Mouse (Mus musculus) layer of hippocampus, adult 18-20 months (tissue): ENCODE data around the gene Mmgt1. TPM values are rescaled to one million over a fixed set of nuclear protein-coding genes. Genes with fewer than 3 reads are reported as not detected.
A peak's percentile ranks its signal among the peaks of the same experiment; 100 is the strongest.

Source experiments
- DNase-seq, 2 experiments: peaks; one replicate each; pipeline ENCODE4 v3.0.0; 2022; ENCODE audit warnings: low spot score in 2 of 2
- long read RNA-seq: library from polyadenylated mRNA; stranded (forward); transcript quantifications from one replicate; pipeline ENCODE4 v2.0.0, GENCODE M21; 2021
- microRNA-seq, 2 experiments: library from miRNA; unstranded; fragments of <30 nt; microRNA quantifications; one replicate each; pipeline ENCODE4 v1.2.0; 2021
- total RNA-seq, 2 experiments: library from RNA; stranded (reverse); gene quantifications; 2 replicates each; pipeline ENCODE4 v1.2.3; 2021

The Mmgt1 gene
- 10 to 100 TPM; 24.7 to 25.6 TPM for total RNA-seq
- long read RNA-seq, full-length matches to known transcripts = 15 of 19 reads
- long read RNA-seq, partial matches to known transcripts = 0 of 19 reads
- long read RNA-seq, other reads (novel, unspliced or antisense) = 4 of 19 reads

DNA sequence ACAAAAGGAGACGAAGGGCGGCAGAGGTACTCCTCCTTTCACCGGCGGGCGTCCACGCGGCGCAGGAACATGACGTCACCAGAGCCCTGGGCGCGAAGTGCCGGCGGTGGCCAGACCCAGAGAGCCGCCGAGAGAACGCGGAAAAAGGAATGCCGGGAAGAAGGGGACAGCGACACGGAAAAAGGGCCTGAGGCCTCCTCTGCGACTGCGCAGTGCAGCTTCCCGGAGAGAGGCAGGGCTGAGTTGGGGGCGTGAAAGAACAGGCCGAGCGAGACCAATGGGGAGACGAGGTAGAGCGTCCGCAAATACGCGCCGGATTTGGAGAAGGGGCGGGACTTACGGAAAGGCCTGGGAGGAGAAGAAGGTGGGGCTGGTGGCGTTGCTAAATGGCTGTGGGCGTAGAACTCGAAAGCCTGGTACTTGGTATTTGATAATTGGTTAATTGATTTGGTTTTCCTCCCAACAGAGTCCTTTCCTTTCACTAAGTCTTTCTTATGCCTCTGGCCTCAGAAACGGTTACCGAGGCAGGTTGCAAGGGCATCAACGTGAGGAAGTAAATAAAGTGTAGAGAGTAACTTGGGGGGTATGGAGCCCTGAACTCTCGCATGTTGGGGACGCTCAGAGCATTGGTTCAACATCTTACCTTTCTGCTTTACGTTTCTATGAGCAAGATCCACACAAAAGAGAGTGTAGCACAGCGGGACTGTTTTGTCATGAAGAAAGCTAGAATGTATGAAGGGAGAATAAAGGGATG is at the start of gene Mmgt1:
Mmgt1 (minus strand) TSS at position 183 of the 754 bp plus-strand sequence.
- DNase-seq = peak; percentile 92 to 94

DNA sequence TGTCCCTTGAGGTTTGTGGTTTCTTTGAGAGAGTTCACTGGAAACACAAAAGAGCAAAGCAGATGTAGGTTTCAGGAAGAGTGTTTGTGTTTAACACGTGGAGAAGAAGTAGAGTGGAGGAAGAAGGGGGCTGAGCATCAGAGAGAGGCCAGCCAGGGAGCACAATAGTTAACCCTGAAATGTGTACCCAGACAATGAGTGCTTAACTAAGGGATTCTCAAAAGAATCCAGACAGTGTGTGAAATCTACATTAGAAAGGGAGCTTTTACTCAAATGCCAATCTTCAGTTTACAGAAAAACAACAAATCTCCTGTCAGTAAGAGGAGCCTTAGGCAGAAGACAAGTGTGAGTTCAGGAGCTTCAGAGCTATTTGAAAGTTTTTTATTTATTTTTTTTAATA is 42.2 kb upstream of the Mmgt1 start:
- no peak for DNase-seq

- no peak for DNase-seq
Observed at GRCm38 (mm10) chrX:56636185-56636584, 38.3 kb upstream of the Mmgt1 start.

GRCm38 (mm10) chrX:56615236-56615635 is 17.4 kb upstream of the Mmgt1 start:
- DNase-seq = no peak

GRCm38 (mm10) chrX:56610318-56610694 is 12.4 kb upstream of the Mmgt1 start:
- DNase-seq = peak in 1 of 2 experiments; percentile 3

DNA sequence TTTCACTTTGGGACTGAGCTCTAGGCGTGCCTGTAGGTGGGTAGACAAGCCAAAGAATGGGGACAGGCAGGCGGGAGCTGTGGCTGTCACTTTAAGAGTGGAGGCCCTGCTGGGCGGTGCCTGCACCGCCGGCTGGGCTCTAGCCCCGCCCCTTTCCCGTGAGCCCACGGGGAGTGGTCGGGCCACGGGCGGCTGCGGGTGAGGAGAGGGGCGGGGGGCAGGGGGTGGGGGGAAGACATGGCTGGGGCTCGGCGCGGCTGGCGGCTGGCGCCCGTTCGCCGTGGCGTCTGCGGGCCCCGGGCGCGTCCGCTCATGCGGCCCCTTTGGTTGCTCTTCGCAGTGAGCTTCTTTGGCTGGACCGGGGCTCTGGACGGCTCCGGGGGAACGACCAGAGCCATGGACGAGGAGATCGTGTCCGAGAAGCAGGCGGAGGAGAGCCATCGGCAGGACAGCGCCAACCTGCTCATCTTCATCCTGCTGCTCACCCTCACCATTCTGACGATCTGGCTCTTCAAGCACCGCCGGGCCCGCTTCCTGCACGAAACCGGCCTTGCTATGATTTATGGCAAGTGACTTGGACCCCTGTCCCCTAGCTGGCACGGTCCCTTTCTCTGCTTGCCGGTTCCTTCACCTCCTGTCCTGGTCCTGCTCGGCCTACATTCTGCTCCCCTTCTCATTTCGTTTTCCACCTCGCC is 11.9 kb upstream of the Mmgt1 start, which contains the start of gene Slc9a6:
Slc9a6 (plus strand) TSS at position 135 of the 695 bp plus-strand sequence.
- peak; percentile 58 to 67 for DNase-seq

GRCm38 (mm10) chrX:56609285-56609622 is 11.4 kb upstream of the Mmgt1 start:
- no peak for DNase-seq

DNA sequence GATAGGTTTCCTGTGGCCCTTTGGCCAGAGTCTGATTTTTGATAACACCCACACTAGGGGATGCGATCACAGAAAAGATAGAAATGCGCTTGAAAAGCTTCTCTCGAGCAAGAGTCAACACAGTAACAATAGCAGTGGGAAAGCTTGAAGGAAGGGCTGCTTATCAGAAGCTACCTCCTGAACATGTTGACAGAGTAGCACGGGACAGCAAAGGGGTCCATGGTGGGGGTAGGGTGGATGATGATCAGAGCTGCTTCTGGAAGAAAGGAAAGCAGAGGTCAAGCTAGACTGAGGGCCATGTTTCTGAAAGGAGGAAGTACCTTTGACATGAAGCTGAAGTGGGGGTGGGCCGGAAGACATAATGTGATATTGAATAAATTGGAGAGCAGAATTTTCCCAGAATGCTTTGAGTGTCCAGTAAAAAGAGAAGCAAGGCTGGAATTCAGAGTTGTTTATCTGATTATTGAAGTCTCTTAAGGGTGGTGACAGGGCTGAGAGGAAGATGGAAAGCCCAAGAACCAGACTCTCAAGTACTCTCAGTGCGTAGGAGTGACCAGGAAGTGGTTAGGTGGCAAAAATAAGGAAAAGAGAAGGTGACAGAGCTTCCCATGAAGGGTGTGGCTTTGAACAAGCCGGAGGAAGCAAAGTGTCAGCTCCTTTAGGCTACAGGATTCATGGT is 9.3 kb upstream of the Mmgt1 start:
- no peak for DNase-seq

GRCm38 (mm10) chrX:56606536-56606935 is 8.7 kb upstream of the Mmgt1 start:
- DNase-seq = no peak

DNA sequence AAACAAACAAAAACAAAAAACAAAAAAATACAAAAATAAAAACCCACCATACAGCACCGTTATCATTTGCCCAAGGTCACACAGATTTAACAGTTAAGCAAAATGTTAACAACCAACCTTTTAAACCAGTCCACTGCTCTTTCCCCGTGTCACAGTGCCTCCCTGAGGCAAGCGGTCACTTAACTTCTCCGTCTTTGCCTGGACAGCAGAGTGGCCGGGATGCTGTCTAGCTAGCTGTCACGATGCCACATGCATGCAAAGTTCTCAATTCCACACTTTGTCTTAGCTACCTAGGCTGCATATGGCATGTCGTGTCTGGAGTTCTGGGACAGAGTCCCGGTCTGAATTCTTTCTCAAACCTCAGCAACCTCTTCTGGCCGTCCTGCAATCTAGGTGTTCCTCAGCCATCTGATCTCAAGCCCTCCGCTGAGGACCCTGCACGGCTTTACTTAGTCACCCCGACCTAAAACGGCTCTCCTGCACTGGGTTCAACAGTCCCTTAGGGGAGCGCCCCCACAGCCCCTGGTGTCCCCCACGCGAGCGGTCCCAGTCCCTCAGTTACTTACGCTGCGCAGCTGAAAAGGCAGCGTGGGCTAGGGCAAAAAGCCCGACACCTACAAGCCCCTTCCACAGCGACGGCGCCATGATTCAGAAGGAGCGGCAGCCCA is 516 bp downstream of the Mmgt1 start:
- DNase-seq = no peak

DNA sequence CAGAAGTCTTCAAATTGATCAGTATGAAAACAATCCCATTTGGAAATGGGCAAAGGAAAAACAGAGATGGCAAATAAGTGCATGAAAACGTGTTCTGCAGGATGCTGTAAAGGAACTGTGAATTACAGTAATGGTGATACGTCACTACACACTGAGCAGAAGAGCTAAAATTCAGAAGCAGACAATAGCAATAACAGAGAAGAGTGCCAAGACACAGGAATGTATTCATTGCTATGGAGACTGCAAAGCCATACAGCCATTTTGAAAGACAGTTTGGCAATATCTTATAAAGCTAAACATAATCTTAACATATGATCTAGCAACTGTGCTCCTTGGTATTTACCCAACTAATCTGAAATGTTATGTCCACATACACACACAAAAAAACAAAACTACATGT is 19.7 kb downstream of the Mmgt1 start:
- no peak for DNase-seq

DNA sequence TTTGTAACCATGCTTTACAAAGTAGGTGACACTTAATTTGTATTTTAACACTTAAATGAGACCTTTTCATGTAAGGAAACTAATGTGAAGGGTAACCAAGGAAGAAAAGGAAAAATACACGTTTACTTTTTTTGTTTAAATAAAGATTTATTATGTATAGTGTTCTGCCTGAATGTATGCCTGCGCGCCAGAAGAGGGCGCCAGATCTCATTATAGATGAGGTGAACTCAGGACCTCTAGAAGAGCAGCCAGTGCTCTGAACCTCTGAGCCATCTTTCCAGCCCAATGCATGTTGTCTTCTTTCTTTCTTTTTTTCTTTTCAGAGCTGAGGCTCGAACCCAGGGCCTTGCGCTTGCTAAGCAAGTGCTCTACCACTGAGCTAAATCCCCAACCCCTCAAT is 25.4 kb downstream of the Mmgt1 start:
- DNase-seq = peak in 1 of 2 experiments; percentile 2

DNA sequence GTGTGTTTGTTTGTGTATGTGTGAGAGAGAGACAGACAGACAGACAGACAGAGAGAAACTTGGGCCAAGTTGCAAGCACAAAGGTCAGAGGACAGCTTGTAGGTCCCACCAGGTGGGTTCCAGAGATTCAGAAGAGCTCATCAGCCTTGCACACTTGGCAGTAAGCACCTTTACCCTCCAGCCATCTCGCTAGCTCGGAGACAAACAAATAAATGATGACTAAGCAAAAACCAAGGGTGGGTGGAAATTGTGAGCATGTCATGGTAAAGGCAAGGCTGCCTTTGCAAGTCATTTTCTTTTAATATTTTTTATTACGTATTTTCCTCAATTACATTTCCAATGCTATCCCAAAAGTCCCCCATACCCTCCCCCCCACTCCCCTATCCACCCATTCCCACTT is 44.3 kb downstream of the Mmgt1 start:
- DNase-seq = no peak

GRCm38 (mm10) chrX:56549506-56549905 is 48.4 kb downstream of the Mmgt1 start, which contains the start of gene Gm648:
Gene Gm648 (minus strand): TSS chrX:56549606.
- no peak for DNase-seq

DNA sequence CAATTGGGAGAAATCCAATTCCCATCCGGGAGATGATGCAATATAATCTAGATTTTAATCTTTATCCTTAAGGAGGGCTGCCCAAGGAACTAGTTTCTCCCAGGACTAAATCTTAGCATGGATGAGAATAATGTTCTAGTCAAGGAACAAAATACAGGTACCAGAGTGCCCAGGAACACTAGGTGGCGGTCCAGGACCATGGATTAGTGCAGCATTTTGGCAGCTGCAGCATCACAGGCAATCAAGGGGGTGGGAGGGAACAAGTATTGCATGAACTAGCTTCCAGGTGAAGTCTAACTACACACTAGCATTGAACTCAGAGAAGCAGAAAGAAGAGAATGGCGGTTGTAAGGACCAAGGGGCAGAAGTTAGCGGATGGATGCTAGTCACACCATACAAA is 60.7 kb downstream of the Mmgt1 start:
- DNase-seq = peak in 1 of 2 experiments; percentile 14

Small RNAs within 50 kb of the gene (microRNA-seq; reads per million reads assigned to microRNA genes)
- 0 to 0.25 reads per million in 2 experiments for gene Mir5116

Other genes starting within 250 kb of the Mmgt1 start
- gene Smim10l2a, start 223.5 kb downstream of the Mmgt1 start, total RNA-seq = 10 to 100 TPM; 14.4 to 17.9 TPM
- not detected for gene Gm2174, start 150.1 kb downstream of the Mmgt1 start, total RNA-seq
- 10 to 100 TPM; 30.1 to 38.2 TPM for gene Ints6l, start 143.2 kb downstream of the Mmgt1 start, total RNA-seq
- gene Gm10477, start 73.3 kb downstream of the Mmgt1 start, total RNA-seq = not detected
- gene Gm648, start 48.5 kb downstream of the Mmgt1 start, total RNA-seq = not detected
- gene Slc9a6, start 11.7 kb upstream of the Mmgt1 start, total RNA-seq = 100 to 1,000 TPM; 105 to 117 TPM
- 10 to 100 TPM; 73.1 to 79.4 TPM for gene Fhl1, start 133.7 kb upstream of the Mmgt1 start, total RNA-seq
- gene Map7d3, start 224.3 kb upstream of the Mmgt1 start, total RNA-seq = under 1 TPM in 1 of 2 experiments, not detected in 1; 0.12 TPM